Mouse (Mus musculus) heart, embryonic 10.5 days (tissue): ENCODE results near the gene Stx4a. TPM values are rescaled to one million over a fixed set of nuclear protein-coding genes. Genes with fewer than 3 reads are reported as not detected.

Experiments used
- DNase-seq: peaks from one replicate; pipeline ENCODE4 v3.0.0-alpha.2; 2017; ENCODE audit warnings: low spot score
- H3K27ac ChIP-seq: fragments of 300-500 bp; sonication (generic); 2 replicates; pipeline ENCODE4 v1.5.1; 2016; ENCODE audit warnings: mild to moderate bottlenecking
- H3K27me3 ChIP-seq: fragments of 300-500 bp; sonication (generic); 2 replicates; pipeline ENCODE4 v1.6.1; 2016; ENCODE audit warnings: mild to moderate bottlenecking; ENCODE audit not compliant: poor library complexity, insufficient read depth, severe bottlenecking
- H3K36me3 ChIP-seq: fragments of 300-500 bp; sonication (generic); 2 replicates; pipeline ENCODE4 v1.6.1; 2016; ENCODE audit warnings: mild to moderate bottlenecking, moderate library complexity
- H3K4me1 ChIP-seq: fragments of 300-500 bp; sonication (generic); 2 replicates; pipeline ENCODE4 v1.6.1; 2016; ENCODE audit warnings: mild to moderate bottlenecking
- H3K4me3 ChIP-seq: fragments of 300-500 bp; sonication (generic); 2 replicates; pipeline ENCODE4 v1.5.1; 2016; ENCODE audit warnings: mild to moderate bottlenecking, moderate library complexity
- H3K9me3 ChIP-seq: fragments of 300-500 bp; sonication (generic); 2 replicates; pipeline ENCODE4 v1.6.1; 2016; ENCODE audit warnings: mild to moderate bottlenecking, moderate library complexity
- WGBS: fragments of 180-500 bp; shearing (Covaris S2); methylation state at CpG from one replicate; pipeline ENCODE4 v1.1.7; 2016; 5-methylcytosine and 5-hydroxymethylcytosine counted together
- polyA plus RNA-seq: library from polyadenylated mRNA; unstranded; fragments of >200 nt; fragmentation: Nextera tagmentation; extraction: Ambion mirVana; gene quantifications from 2 replicates; pipeline ENCODE4 v1.2.1, GENCODE M21; 2016

The Stx4a gene
- polyA plus RNA-seq, 1 experiment from 2014 or later, result 32.4 TPM

DNA sequence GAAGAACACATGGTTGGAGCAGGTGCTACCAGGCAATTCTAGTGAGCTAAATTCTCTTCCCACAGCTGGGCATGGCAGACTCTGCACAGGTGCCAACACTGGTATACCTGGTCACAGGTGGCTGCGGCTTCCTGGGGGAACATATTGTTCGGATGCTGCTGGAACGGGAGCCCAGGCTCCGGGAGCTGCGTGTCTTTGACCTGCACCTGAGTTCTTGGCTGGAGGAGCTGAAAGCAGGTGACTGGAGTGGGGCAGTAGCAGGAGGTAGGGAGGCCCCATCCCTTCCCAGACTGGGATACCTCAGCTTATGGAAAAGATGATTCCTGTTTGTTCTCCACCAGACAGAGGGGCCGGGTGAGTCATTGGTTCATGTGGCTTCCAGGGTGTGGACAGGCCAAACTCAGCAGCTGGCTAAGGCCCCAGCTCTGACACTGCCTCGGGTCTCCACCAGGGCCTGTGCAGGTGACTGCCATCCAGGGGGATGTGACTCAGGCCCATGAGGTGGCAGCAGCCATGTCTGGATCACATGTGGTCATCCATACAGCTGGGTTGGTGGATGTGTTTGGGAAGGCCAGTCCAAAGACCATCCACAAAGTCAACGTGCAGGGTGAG lies 23.0 kb upstream of the Stx4a start:
- Histone ChIP-seq H3K4me3 (peak overlapping the region; percentile 43), H3K36me3 (peaks cover 61% of the 10 kb centered on the region), H3K27ac (peak overlapping the region; percentile 78)

DNA sequence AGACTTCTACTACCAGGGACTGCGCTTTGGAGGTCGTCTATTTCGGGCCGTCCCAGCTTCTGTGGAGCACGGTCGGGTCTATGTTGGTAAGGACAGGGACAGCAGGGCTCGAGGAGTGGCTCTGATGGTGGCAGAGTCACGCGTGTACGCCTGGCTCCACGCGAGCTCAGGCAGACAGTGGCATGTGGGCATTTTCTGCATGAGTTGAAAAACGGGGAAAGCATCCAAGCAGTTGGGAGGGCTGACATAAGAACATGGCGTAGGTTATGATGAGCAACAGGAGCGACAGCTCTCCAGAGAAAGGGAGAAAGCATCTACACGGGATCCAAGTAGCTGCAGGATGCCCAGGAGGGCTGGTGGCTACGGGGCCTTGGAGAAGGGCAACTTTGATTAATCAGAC lies 21.8 kb upstream of the Stx4a start:
- Histone ChIP-seq H3K27me3 (no peaks in the 10 kb centered on the region), H3K4me3 (no peak overlapping the region), H3K36me3 (peaks cover 49% of the 10 kb centered on the region), H3K9me3 (no peaks in the 10 kb centered on the region), H3K4me1 (peaks cover 15% of the 10 kb centered on the region), H3K27ac (0 out of 2 replicates have a peak overlapping the region, but pooled peaks have one; percentile 25)
- DNase-seq, result no peak
- WGBS, result 90% methylated on average over 17 of the region's 17 CpGs

More for the DNA sequence above, 23.0 kb upstream of the Stx4a start:
- no peak for DNase-seq
- Histone ChIP-seq H3K4me1 (peaks cover 15% of the 10 kb centered on the region), H3K27me3 (no peaks in the 10 kb centered on the region), H3K9me3 (no peaks in the 10 kb centered on the region)
- WGBS, result 92% methylated on average over 8 of the region's 8 CpGs

DNA sequence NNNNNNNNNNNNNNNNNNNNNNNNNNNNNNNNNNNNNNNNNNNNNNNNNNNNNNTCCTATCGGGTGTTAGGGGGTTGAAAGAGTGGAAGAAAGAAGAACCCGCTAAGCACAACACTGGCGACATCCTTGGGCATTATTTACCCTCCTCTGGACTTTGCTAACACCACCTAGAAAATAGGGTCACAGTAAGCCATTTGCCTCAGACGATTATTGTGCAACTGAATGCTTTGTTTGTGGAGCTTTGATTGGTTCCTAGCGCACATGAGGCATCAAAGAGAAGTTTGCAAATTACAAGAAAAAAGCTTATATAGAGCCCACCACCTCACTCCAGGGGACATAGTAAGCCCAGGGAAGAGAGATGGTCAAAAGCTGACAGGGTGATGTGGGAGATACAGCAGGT lies 15.3 kb upstream of the Stx4a start:
- WGBS, result 66% methylated on average over 5 of the region's 5 CpGs
- H3K27ac ChIP-seq, result no peak overlapping the region
- H3K36me3 ChIP-seq, result 0 out of 2 replicates have a peak, but pooled peaks cover 4% of the 10 kb centered on the region

DNA sequence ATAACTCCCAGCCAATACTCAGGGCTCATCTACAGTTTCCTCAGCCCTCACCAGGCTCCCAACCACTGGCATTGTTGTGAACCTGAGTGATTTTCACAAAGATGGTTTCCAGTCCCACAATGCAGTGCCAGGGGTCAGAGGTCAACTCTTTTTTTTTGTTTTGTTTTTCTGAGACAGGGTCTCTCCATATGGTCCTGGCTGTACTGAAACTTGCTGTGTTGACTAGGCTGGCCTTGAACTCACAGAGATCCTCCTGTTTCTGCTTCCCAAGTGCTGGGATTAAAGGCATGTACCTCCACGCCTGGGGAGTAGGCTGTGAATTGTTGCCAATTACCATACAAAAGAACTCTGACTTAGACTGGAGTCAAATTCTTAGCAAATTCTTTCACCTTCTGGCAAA lies 14.2 kb upstream of the Stx4a start:
- WGBS, result 74% methylated on average over 1 of the region's 1 CpGs
- Histone ChIP-seq H3K4me3 (no peak overlapping the region), H3K4me1 (peaks cover 8% of the 10 kb centered on the region; the same call in 1 of the 2 replicates), H3K27me3 (0 out of 2 replicates have a peak, but pooled peaks cover 4% of the 10 kb centered on the region), H3K27ac (no peak overlapping the region), H3K9me3 (no peaks in the 10 kb centered on the region), H3K36me3 (0 out of 2 replicates have a peak, but pooled peaks cover 7% of the 10 kb centered on the region)
- DNase-seq, result no peak

More for the DNA sequence above, 15.3 kb upstream of the Stx4a start:
- DNase-seq, result no peak
- Histone ChIP-seq H3K4me3 (no peak overlapping the region), H3K4me1 (peaks cover 6% of the 10 kb centered on the region; the same call in 1 of the 2 replicates), H3K27me3 (0 out of 2 replicates have a peak, but pooled peaks cover 4% of the 10 kb centered on the region), H3K9me3 (no peaks in the 10 kb centered on the region)

DNA sequence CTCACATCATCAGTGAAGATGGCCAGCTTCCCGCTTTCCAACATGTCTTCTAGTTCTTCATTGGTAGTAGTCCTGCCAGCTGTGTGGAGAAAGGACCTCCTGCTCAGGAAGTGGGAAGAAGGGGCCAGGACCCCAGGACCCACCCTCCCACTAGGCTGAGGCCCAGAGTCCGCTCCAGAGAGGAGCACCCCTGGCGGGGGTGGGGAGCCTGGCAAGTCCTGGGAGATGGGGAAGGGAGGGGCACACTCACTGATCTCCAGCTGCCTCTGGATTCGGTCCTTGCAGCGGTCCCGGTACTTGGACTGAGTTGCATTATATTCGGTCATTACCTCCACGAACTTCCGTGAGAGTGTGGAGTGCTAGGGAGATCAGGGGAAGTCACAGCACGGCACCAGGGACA lies 13.4 kb upstream of the Stx4a start:
- 0 out of 2 replicates have a peak, but pooled peaks cover 7% of the 10 kb centered on the region for H3K36me3 ChIP-seq
- 68% methylated on average over 10 of the region's 10 CpGs for WGBS
- H3K27ac ChIP-seq, result no peak overlapping the region

DNA sequence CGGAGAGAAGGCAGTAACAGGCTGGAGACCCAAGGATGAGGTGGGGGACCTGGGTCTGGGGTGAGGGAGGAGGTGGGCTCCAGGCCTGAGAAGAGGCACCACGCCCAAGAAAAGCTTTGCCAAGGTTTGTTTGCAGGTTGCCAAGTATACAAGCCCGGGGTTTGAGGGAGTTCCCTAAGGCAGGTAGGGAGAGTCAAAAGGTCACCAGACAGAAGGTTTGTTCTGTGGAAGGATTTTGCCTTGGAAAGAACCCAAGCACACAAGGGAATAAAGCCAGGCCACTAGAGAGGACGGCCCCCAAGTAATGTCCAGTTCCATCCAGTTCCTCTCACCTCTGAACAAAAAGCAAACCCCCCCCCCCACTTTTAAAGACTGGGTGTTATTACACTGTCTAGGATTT lies 12.9 kb upstream of the Stx4a start:
- Histone ChIP-seq H3K27ac (no peak overlapping the region), H3K4me3 (no peak overlapping the region), H3K4me1 (peaks cover 15% of the 10 kb centered on the region), H3K36me3 (0 out of 2 replicates have a peak, but pooled peaks cover 7% of the 10 kb centered on the region), H3K27me3 (0 out of 2 replicates have a peak, but pooled peaks cover 4% of the 10 kb centered on the region), H3K9me3 (no peaks in the 10 kb centered on the region)
- DNase-seq, result no peak
- 69% methylated on average over 4 of the region's 4 CpGs for WGBS

More for the DNA sequence above, 13.4 kb upstream of the Stx4a start:
- Histone ChIP-seq H3K4me3 (no peak overlapping the region), H3K4me1 (peaks cover 9% of the 10 kb centered on the region), H3K9me3 (no peaks in the 10 kb centered on the region), H3K27me3 (0 out of 2 replicates have a peak, but pooled peaks cover 4% of the 10 kb centered on the region)
- DNase-seq, result no peak

DNA sequence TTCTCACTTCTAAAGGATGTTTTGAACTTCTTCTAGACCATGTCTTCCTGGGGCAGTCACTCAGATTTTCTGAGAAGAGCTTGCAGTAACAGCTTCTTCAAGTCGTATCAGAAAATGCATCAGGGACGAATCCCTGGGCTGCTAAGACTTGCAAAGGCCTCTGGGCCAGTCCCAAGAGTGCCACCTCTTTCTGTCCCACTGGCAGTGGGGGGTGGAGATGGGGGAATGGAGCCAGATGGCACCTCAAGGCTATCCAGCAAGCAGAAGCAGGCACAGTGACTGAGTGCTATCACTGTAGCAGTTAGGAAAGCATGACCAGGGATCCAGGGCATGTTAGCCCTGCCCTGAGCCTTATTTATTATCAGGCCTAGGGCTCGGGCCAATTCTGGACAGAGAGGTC lies 11.8 kb upstream of the Stx4a start:
- 0 out of 2 replicates have a peak, but pooled peaks cover 7% of the 10 kb centered on the region for H3K36me3 ChIP-seq
- WGBS, result 77% methylated on average over 3 of the region's 3 CpGs
- 0 out of 2 replicates have a peak, but pooled peaks cover 4% of the 10 kb centered on the region for H3K27me3 ChIP-seq
- no peaks in the 10 kb centered on the region for H3K9me3 ChIP-seq
- no peak overlapping the region for H3K27ac ChIP-seq
- no peak overlapping the region for H3K4me3 ChIP-seq
- DNase-seq, result no peak
- H3K4me1 ChIP-seq, result peaks cover 15% of the 10 kb centered on the region

DNA sequence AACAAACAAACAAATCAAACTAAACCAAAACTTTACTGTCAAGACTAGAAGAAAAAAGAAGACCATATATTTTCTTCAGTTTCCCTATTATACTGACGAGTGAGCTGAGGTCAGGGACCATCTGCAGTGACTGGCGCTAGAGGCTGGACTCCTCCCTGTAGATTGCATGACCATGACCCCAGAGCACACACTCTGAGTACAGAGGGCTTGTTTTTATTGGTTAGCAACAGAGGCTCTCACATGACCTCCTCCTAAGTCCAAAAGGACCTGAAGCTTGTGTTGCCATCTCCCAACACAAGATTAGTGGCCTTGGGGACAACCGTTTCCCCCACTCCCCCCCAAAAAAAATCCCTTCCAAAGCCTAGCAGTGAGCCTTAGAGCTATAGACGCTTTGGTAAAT lies 10.3 kb upstream of the Stx4a start:
- no peak for DNase-seq
- Histone ChIP-seq H3K9me3 (no peaks in the 10 kb centered on the region), H3K27me3 (0 out of 2 replicates have a peak, but pooled peaks cover 4% of the 10 kb centered on the region), H3K36me3 (0 out of 2 replicates have a peak, but pooled peaks cover 7% of the 10 kb centered on the region), H3K4me3 (no peak overlapping the region), H3K4me1 (peaks cover 15% of the 10 kb centered on the region), H3K27ac (no peak overlapping the region; the same call in 1 of the 2 replicates)
- 72% methylated on average over 4 of the region's 4 CpGs for WGBS

DNA sequence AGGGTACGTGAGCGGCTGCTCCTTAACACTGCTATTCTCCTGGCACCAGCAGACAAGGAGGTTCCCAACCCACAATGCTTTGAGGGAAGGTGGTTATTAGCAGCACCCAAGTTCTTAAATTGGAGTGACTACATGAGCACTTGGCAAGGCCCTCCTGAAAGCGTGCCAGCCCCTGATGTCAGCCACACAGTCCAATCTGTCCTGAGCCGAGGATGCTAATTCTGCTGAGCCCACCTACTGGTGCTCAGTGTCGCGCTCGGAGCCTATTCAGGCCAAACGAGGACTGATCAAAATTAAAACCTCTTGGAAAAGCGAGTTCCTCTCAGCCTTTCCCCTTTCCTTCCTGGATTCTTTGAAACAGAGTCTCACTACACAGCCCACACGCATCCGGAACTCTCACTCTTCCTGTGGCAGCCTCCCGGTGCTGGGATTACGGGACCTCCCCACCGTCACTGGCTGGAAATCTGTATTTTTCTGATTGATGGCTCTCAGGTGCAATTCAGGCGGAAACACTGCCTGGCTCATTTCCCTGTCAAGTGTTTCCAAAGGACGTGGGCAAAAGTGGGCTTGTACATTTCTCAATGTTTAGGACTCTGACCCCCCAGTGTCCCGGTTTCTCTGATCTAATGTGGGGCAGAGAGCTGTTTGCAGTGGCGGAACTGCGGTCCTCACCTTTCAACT lies 9.7 kb upstream of the Stx4a start:
- DNase-seq, result no peak
- H3K36me3 ChIP-seq, result 0 out of 2 replicates have a peak, but pooled peaks cover 7% of the 10 kb centered on the region
- H3K27ac ChIP-seq, result peak overlapping the region; percentile 2; the same call in 1 of the 2 replicates

DNA sequence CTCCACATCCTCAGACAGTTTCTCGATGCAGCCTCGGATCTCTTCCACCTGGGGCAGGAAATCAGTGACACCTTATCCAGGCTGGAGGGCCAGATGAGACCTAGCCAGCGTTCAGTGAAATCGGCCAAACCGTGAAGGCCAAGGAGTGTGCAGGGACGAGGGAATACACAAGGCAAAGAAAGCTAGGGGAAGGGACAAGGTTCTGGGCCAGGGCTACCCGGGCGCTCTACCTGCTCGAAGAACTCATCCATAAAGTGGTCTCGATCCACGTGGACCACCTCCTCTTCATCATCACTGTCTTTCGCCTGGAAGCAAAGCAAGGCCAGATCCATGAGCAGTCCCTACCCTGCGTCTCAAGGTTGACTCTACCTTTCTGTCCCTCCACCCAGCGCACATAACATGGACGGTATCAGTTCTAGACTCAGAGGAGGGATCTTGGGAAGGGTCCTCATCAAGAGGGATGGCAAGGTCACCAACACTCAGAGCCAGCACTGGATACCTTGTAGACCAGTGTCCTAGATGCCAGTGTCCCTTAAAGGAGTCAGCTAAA lies 8.9 kb upstream of the Stx4a start:
- Histone ChIP-seq H3K27me3 (0 out of 2 replicates have a peak, but pooled peaks cover 4% of the 10 kb centered on the region), H3K27ac (no peak overlapping the region), H3K4me3 (no peak overlapping the region), H3K9me3 (no peaks in the 10 kb centered on the region), H3K4me1 (peaks cover 20% of the 10 kb centered on the region), H3K36me3 (0 out of 2 replicates have a peak, but pooled peaks cover 7% of the 10 kb centered on the region)
- 84% methylated on average over 15 of the region's 15 CpGs for WGBS
- DNase-seq, result no peak

More for the DNA sequence above, 9.7 kb upstream of the Stx4a start:
- Histone ChIP-seq H3K9me3 (no peaks in the 10 kb centered on the region), H3K27me3 (0 out of 2 replicates have a peak, but pooled peaks cover 4% of the 10 kb centered on the region), H3K4me3 (no peak overlapping the region), H3K4me1 (peaks cover 18% of the 10 kb centered on the region)
- WGBS, result 79% methylated on average over 19 of the region's 19 CpGs

DNA sequence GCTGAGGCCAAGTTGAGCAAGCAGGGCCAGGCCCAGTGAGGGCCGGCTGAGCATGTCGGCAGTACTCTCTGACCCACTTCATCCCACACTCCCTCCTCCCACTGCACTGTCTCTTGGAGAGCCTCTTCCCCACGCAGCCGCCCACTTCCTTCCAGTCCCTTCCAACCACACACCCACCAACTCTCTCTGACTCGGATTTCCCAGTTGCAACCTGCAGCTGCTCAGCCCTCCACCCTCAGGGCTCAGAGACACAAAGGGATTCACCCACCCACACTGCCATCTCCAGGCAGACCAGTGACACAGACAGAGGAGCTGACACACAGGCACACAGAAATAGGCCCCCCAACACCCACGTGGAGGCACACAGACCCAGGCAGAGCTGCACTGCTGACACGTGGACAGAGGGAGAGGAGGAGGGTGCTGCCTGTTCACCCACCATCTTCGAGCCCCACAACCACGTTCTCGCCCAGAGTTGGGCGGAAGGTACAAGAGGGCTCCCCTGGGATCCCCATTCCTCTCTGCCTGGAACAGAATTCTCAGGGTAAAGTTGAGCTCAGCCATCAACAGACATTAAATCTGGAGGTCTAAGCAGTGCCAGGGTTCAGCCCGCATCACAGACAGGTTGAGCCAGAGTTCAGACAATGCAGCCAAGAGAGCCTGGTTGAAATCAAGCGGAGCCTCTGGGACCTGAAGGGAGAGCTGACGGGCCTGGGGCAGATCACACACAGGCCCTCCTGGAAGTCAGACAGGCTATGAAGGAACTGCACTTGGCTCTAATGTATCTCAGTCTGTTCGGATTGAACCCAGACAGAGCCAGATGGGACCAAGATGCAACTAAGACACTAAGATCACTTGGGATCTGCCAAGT lies 7.9 kb upstream of the Stx4a start:
- 0 out of 2 replicates have a peak overlapping the region, but pooled peaks have one; percentile 42 for H3K27ac ChIP-seq
- no peak for DNase-seq
- H3K9me3 ChIP-seq, result no peaks in the 10 kb centered on the region
- H3K36me3 ChIP-seq, result 0 out of 2 replicates have a peak, but pooled peaks cover 3% of the 10 kb centered on the region
- 62% methylated on average over 15 of the region's 15 CpGs for WGBS
- H3K4me3 ChIP-seq, result no peak overlapping the region
- peaks cover 20% of the 10 kb centered on the region for H3K4me1 ChIP-seq
- no peaks in the 10 kb centered on the region for H3K27me3 ChIP-seq

DNA sequence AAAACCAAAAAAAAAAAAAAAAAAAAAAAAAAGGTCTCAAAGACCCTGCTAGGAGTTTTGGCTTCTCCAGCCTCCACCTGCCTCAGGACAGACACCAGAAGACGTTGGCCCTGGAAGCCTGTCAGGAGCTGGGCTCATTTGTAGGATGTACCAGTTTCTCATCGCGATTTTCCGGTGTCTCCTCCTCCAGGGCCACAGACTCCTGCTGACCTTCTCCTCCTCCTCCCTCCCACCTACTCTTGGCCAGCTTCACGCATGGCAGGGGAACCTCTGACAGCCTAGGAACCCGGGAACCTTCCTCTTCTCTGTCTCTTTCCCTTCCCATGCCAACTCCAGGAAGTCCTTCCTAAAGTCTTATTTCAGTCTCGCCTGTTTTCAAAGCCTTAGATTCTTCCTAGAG lies 7.0 kb upstream of the Stx4a start:
- Histone ChIP-seq H3K27ac (no peak overlapping the region), H3K4me1 (peaks cover 21% of the 10 kb centered on the region), H3K9me3 (no peaks in the 10 kb centered on the region), H3K4me3 (no peak overlapping the region), H3K36me3 (0 out of 2 replicates have a peak, but pooled peaks cover 3% of the 10 kb centered on the region), H3K27me3 (no peaks in the 10 kb centered on the region)
- DNase-seq, result no peak
- WGBS, result 61% methylated on average over 7 of the region's 7 CpGs
